Mouse (Mus musculus): ENCODE measurements around the gene Gpr55. TPM values are rescaled to one million over a fixed set of nuclear protein-coding genes. Genes with fewer than 3 reads are reported as not detected.

Gpr55 gene
- polyA plus RNA-seq, 1 experiment from 2014 or later = 0.04 TPM

DNA sequence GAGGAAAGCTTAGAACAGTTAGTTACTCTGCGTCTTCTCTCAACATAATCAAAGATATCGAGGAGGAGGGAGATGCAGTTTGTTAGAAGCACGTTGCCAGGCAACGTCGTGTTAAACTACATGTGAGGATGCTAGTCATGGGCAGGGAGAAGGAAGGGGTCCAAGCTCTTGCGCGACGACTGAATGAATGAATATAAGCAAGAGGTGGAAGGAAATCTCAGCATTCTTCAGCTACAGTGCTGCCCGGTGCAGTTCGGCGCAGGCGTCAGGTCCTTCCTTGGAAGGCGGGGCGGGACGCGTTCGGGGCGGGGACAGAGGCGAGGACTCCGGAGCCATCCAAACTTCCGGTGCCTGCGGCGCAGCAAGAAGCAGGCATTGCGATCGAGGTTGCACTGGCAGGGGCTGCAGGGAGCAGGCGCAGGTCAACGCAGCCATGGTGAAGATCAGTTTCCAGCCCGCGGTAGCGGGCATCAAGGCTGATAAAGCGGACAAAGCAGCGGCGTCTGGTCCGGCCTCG is 66.5 kb downstream of the Gpr55 start, which contains the start of gene Itm2c:
Gene Itm2c (plus strand): TSS at position 51 of the 517 bp plus-strand sequence.
- H3K4me1 ChIP-seq (replicated peaks) = peaks cover 46% of the 10 kb centered on the region
- H3K9ac ChIP-seq = peak within 1 kb of the TSS; percentile 87
- WGBS = 1% methylated on average over 35 of the region's 35 CpGs
- H3K27ac ChIP-seq = peak within 1 kb of the TSS; percentile 89
- peak within 1 kb of the TSS; percentile 76 for H3K4me3 ChIP-seq
- peak; percentile 84 for ATAC-seq (ENCODE audit: low FRiP score)
- peak within 1 kb of the TSS; percentile 71 for H3K4me2 ChIP-seq
- no peaks in the 10 kb centered on the region for H3K27me3 ChIP-seq
- H3K36me3 ChIP-seq = no peaks in the 10 kb centered on the region
- H3K9me3 ChIP-seq = no peaks in the 10 kb centered on the region

Other genes starting within 250 kb of the Gpr55 start
- 0.65 and 0.66 TPM in 2 replicates for gene A630001G21Rik, start 182.4 kb downstream of the Gpr55 start, polyA plus RNA-seq (2015; fragmentation: Nextera tagmentation; extraction: Ambion mirVana)
- 49.6 and 52.8 TPM in 2 replicates for gene Cab39, start 167.6 kb downstream of the Gpr55 start, polyA plus RNA-seq (2015; fragmentation: Nextera tagmentation; extraction: Ambion mirVana)
- 166 and 167 TPM in 2 replicates for gene Itm2c, start 66.7 kb downstream of the Gpr55 start, polyA plus RNA-seq (2015; fragmentation: Nextera tagmentation; extraction: Ambion mirVana)
- gene 4933407L21Rik, start 32.5 kb downstream of the Gpr55 start, polyA plus RNA-seq (2015; fragmentation: Nextera tagmentation; extraction: Ambion mirVana) = 3.5 and 3.6 TPM in 2 replicates
- 0.23 and 0.35 TPM in 2 replicates for gene Spata3, start 55.8 kb upstream of the Gpr55 start, polyA plus RNA-seq (2015; fragmentation: Nextera tagmentation; extraction: Ambion mirVana)
- 2.0 and 3.9 TPM in 2 replicates for gene 2810459M11Rik, start 84.9 kb upstream of the Gpr55 start, polyA plus RNA-seq (2015; fragmentation: Nextera tagmentation; extraction: Ambion mirVana)
- 184 and 194 TPM in 2 replicates for gene Psmd1, start 103.4 kb upstream of the Gpr55 start, polyA plus RNA-seq (2015; fragmentation: Nextera tagmentation; extraction: Ambion mirVana)
- gene Htr2b, start 151.0 kb upstream of the Gpr55 start, polyA plus RNA-seq (2015; fragmentation: Nextera tagmentation; extraction: Ambion mirVana) = 0.32 and 0.44 TPM in 2 replicates
- gene Gm21972, start 172.6 kb upstream of the Gpr55 start, polyA plus RNA-seq (2015; fragmentation: Nextera tagmentation; extraction: Ambion mirVana) = 0.48 and 0.60 TPM in 2 replicates
- gene Armc9, start 193.8 kb upstream of the Gpr55 start, polyA plus RNA-seq (2015; fragmentation: Nextera tagmentation; extraction: Ambion mirVana) = 31.9 and 34.7 TPM in 2 replicates

All from hindbrain, embryonic 13.5 days (tissue).